Mouse (Mus musculus) cerebellum, adult 2 months (tissue): ENCODE data around the gene Erbb3.

Experiments
- CTCF ChIP-seq: fragments of 200-500 bp; IDR thresholded peaks from 2 replicates; pipeline ENCODE4 v1.5.1; 2011; ENCODE audit warnings: low read depth, mild to moderate bottlenecking, control low read depth, low read length, moderate library complexity, borderline replicate concordance; ENCODE audit not compliant: insufficient read depth
- POLR2A ChIP-seq: fragments of 200-500 bp; IDR thresholded peaks from 2 replicates; pipeline ENCODE4 v1.6.1; 2011; ENCODE audit warnings: low read length, control low read depth, borderline replicate concordance; ENCODE audit not compliant: insufficient read depth

GRCm38 (mm10) chr10:128563544-128563943, 25.9 kb downstream of the Erbb3 start:
- no peak for TF ChIP-seq CTCF
- no peak for TF ChIP-seq POLR2A
